Mouse (Mus musculus): Measurements from ENCODE around the gene Yipf4.

Gene Yipf4

GRCm38 (mm10) chr17:74522797-74523723 is 33.8 kb downstream of the Yipf4 start:
- no peak for DNase-seq (ENCODE audit: low spot score in 2 of 2)

GRCm38 (mm10) chr17:74526117-74526516 is 36.8 kb downstream of the Yipf4 start:
- no peak for DNase-seq (ENCODE audit: low spot score in 2 of 2)

GRCm38 (mm10) chr17:74526806-74527653 is 37.7 kb downstream of the Yipf4 start:
- peak in 1 of 2 experiments; percentile 2 for DNase-seq (ENCODE audit: low spot score in 2 of 2)

- DNase-seq (ENCODE audit: low spot score in 2 of 2) = peak; percentile 100
These were observed 38.7 kb downstream of the Yipf4 start, which contains the start of gene Birc6 for GRCm38 (mm10) chr17:74527729-74528607. Gene Birc6 (plus strand): TSS chr17:74528295.

GRCm38 (mm10) chr17:74528648-74529532 is 39.6 kb downstream of the Yipf4 start:
- DNase-seq (ENCODE audit: low spot score in 2 of 2) = no peak

GRCm38 (mm10) chr17:74529533-74529824 is 40.2 kb downstream of the Yipf4 start:
- no peak for DNase-seq (ENCODE audit: low spot score in 2 of 2)

GRCm38 (mm10) chr17:74534971-74535370 is 45.7 kb downstream of the Yipf4 start:
- DNase-seq (ENCODE audit: low spot score in 2 of 2) = no peak

GRCm38 (mm10) chr17:74537526-74537925 is 48.2 kb downstream of the Yipf4 start:
- DNase-seq (ENCODE audit: low spot score in 2 of 2) = no peak

GRCm38 (mm10) chr17:74543615-74544014 is 54.3 kb downstream of the Yipf4 start:
- DNase-seq (ENCODE audit: low spot score in 2 of 2) = no peak
